Mouse (Mus musculus): ENCODE results near the gene Rab11fip3. TPM values are rescaled to one million over a fixed set of nuclear protein-coding genes. Genes with fewer than 3 reads are reported as not detected.
A peak's percentile ranks its signal among the peaks of the same experiment; 100 is the strongest.

The Rab11fip3 gene
- polyA plus RNA-seq, 1 experiment from 2014 or later, result 31.0 TPM

- peak overlapping the region; percentile 97 for H3K4me2 ChIP-seq
- H3K36me3 ChIP-seq, result no peaks in the 10 kb centered on the region
- no peak overlapping the region for H3K27ac ChIP-seq (replicated peaks)
- 0 out of 2 replicates have a peak, but pooled peaks cover 3% of the 10 kb centered on the region for H3K27me3 ChIP-seq
- H3K4me1 ChIP-seq (replicated peaks), result peaks cover 40% of the 10 kb centered on the region
- H3K4me3 ChIP-seq, result peak overlapping the region; percentile 79
- ATAC-seq (ENCODE audit: low FRiP score, low read depth), result no peak
- H3K9me3 ChIP-seq, result no peaks in the 10 kb centered on the region
- WGBS, result 39% methylated on average over 6 of the region's 6 CpGs
- peak overlapping the region; percentile 94; the same call in 1 of the 2 replicates for H3K9ac ChIP-seq
Measured at GRCm38 (mm10) chr17:26070136-26070535, 781 bp upstream of the Rab11fip3 start.

GRCm38 (mm10) chr17:26068024-26068830, 1.1 kb downstream of the Rab11fip3 start:
- peak; percentile 12; the same call in 1 of the 2 replicates for ATAC-seq (ENCODE audit: low FRiP score, low read depth)
- Histone ChIP-seq H3K9me3 (no peaks in the 10 kb centered on the region), H3K27me3 (0 out of 2 replicates have a peak, but pooled peaks cover 3% of the 10 kb centered on the region), H3K4me2 (peak overlapping the region; percentile 97), H3K4me1 (replicated peaks) (peaks cover 59% of the 10 kb centered on the region), H3K9ac (peak overlapping the region; percentile 94), H3K36me3 (0 out of 2 replicates have a peak, but pooled peaks cover 4% of the 10 kb centered on the region), H3K27ac (replicated peaks) (peak overlapping the region; percentile 96), H3K4me3 (peak overlapping the region; percentile 79)
- under 1% methylated on average over 44 of the region's 44 CpGs for WGBS

GRCm38 (mm10) chr17:26066488-26067020, 2.8 kb downstream of the Rab11fip3 start:
- H3K36me3 ChIP-seq, result 0 out of 2 replicates have a peak, but pooled peaks cover 4% of the 10 kb centered on the region
- H3K27me3 ChIP-seq, result 0 out of 2 replicates have a peak, but pooled peaks cover 3% of the 10 kb centered on the region
- ATAC-seq (ENCODE audit: low FRiP score, low read depth), result no peak
- no peaks in the 10 kb centered on the region for H3K9me3 ChIP-seq
- no peak overlapping the region for H3K27ac ChIP-seq (replicated peaks)
- H3K4me2 ChIP-seq, result peak overlapping the region; percentile 97
- WGBS, result 87% methylated on average over 7 of the region's 7 CpGs
- H3K9ac ChIP-seq, result 0 out of 2 replicates have a peak overlapping the region, but pooled peaks have one; percentile 94
- H3K4me1 ChIP-seq (replicated peaks), result peaks cover 74% of the 10 kb centered on the region
- peak overlapping the region; percentile 79 for H3K4me3 ChIP-seq

GRCm38 (mm10) chr17:26064916-26065315, 4.4 kb downstream of the Rab11fip3 start:
- Histone ChIP-seq H3K4me1 (replicated peaks) (peaks cover 82% of the 10 kb centered on the region), H3K27ac (replicated peaks) (no peak overlapping the region), H3K27me3 (no peaks in the 10 kb centered on the region), H3K4me2 (peak overlapping the region; percentile 97), H3K9me3 (no peaks in the 10 kb centered on the region), H3K4me3 (peak overlapping the region; percentile 1; the same call in 1 of the 2 replicates), H3K36me3 (0 out of 2 replicates have a peak, but pooled peaks cover 4% of the 10 kb centered on the region), H3K9ac (peak overlapping the region; percentile 5; the same call in 1 of the 2 replicates)
- 53% methylated on average over 6 of the region's 6 CpGs for WGBS
- no peak for ATAC-seq (ENCODE audit: low FRiP score, low read depth)

- H3K4me3 ChIP-seq, result no peak overlapping the region
- no peak for ATAC-seq (ENCODE audit: low FRiP score, low read depth)
- H3K9me3 ChIP-seq, result no peaks in the 10 kb centered on the region
- H3K9ac ChIP-seq, result no peak overlapping the region
- peaks cover 33% of the 10 kb centered on the region for H3K4me1 ChIP-seq (replicated peaks)
- 0 out of 2 replicates have a peak, but pooled peaks cover 15% of the 10 kb centered on the region for H3K36me3 ChIP-seq
- no peak overlapping the region for H3K4me2 ChIP-seq
- H3K27ac ChIP-seq (replicated peaks), result no peak overlapping the region
- WGBS, result 90% methylated on average over 9 of the region's 9 CpGs
- H3K27me3 ChIP-seq, result no peaks in the 10 kb centered on the region
Measured at GRCm38 (mm10) chr17:26057787-26058567, 11.4 kb downstream of the Rab11fip3 start.

GRCm38 (mm10) chr17:26057278-26057677, 12.1 kb downstream of the Rab11fip3 start:
- Histone ChIP-seq H3K9ac (no peak overlapping the region), H3K9me3 (no peaks in the 10 kb centered on the region), H3K36me3 (0 out of 2 replicates have a peak, but pooled peaks cover 15% of the 10 kb centered on the region), H3K4me2 (no peak overlapping the region), H3K27me3 (no peaks in the 10 kb centered on the region), H3K4me1 (replicated peaks) (peaks cover 26% of the 10 kb centered on the region), H3K27ac (replicated peaks) (no peak overlapping the region), H3K4me3 (no peak overlapping the region)
- no peak for ATAC-seq (ENCODE audit: low FRiP score, low read depth)
- 94% methylated on average over 8 of the region's 8 CpGs for WGBS

- H3K27me3 ChIP-seq, result no peaks in the 10 kb centered on the region
- 54% methylated on average over 6 of the region's 6 CpGs for WGBS
- 0 out of 2 replicates have a peak, but pooled peaks cover 15% of the 10 kb centered on the region for H3K36me3 ChIP-seq
- H3K27ac ChIP-seq (replicated peaks), result no peak overlapping the region
- no peaks in the 10 kb centered on the region for H3K9me3 ChIP-seq
- H3K4me3 ChIP-seq, result no peak overlapping the region
- H3K4me2 ChIP-seq, result no peak overlapping the region
- H3K4me1 ChIP-seq (replicated peaks), result peaks cover 10% of the 10 kb centered on the region; the same call in 1 of the 2 replicates
- H3K9ac ChIP-seq, result no peak overlapping the region
- ATAC-seq (ENCODE audit: low FRiP score, low read depth), result no peak
Measured at GRCm38 (mm10) chr17:26055164-26055563, 14.2 kb downstream of the Rab11fip3 start.

- 0 out of 2 replicates have a peak, but pooled peaks cover 8% of the 10 kb centered on the region for H3K4me1 ChIP-seq (replicated peaks)
- ATAC-seq (ENCODE audit: low FRiP score, low read depth), result no peak
- H3K4me3 ChIP-seq, result no peak overlapping the region
- no peaks in the 10 kb centered on the region for H3K9me3 ChIP-seq
- H3K36me3 ChIP-seq, result 0 out of 2 replicates have a peak, but pooled peaks cover 13% of the 10 kb centered on the region
- no peak overlapping the region for H3K9ac ChIP-seq
- H3K27ac ChIP-seq (replicated peaks), result no peak overlapping the region
- no peak overlapping the region for H3K4me2 ChIP-seq
- no peaks in the 10 kb centered on the region for H3K27me3 ChIP-seq
- 77% methylated on average over 17 of the region's 17 CpGs for WGBS
Measured at GRCm38 (mm10) chr17:26054133-26054845, 15.1 kb downstream of the Rab11fip3 start.

- Histone ChIP-seq H3K4me1 (replicated peaks) (0 out of 2 replicates have a peak, but pooled peaks cover 8% of the 10 kb centered on the region), H3K27ac (replicated peaks) (no peak overlapping the region), H3K27me3 (no peaks in the 10 kb centered on the region), H3K36me3 (0 out of 2 replicates have a peak, but pooled peaks cover 7% of the 10 kb centered on the region), H3K9ac (no peak overlapping the region), H3K9me3 (no peaks in the 10 kb centered on the region), H3K4me2 (no peak overlapping the region), H3K4me3 (no peak overlapping the region)
- 89% methylated on average over 4 of the region's 4 CpGs for WGBS
- ATAC-seq (ENCODE audit: low FRiP score, low read depth), result no peak
Measured at GRCm38 (mm10) chr17:26052706-26053105, 16.6 kb downstream of the Rab11fip3 start.

GRCm38 (mm10) chr17:26052074-26052473, 17.3 kb downstream of the Rab11fip3 start:
- 93% methylated on average over 4 of the region's 4 CpGs for WGBS
- no peak overlapping the region for H3K4me2 ChIP-seq
- H3K27me3 ChIP-seq, result no peaks in the 10 kb centered on the region
- no peak for ATAC-seq (ENCODE audit: low FRiP score, low read depth)
- H3K27ac ChIP-seq (replicated peaks), result no peak overlapping the region
- 0 out of 2 replicates have a peak, but pooled peaks cover 4% of the 10 kb centered on the region for H3K36me3 ChIP-seq
- H3K4me1 ChIP-seq (replicated peaks), result peaks cover 11% of the 10 kb centered on the region; the same call in 1 of the 2 replicates
- H3K9ac ChIP-seq, result no peak overlapping the region
- no peaks in the 10 kb centered on the region for H3K9me3 ChIP-seq
- no peak overlapping the region for H3K4me3 ChIP-seq

GRCm38 (mm10) chr17:26048118-26048517, 21.2 kb downstream of the Rab11fip3 start:
- Histone ChIP-seq H3K9me3 (no peaks in the 10 kb centered on the region), H3K27ac (replicated peaks) (no peak overlapping the region), H3K4me3 (no peak overlapping the region), H3K4me2 (no peak overlapping the region), H3K27me3 (no peaks in the 10 kb centered on the region), H3K9ac (no peak overlapping the region), H3K36me3 (no peaks in the 10 kb centered on the region), H3K4me1 (replicated peaks) (peaks cover 33% of the 10 kb centered on the region)
- no peak for ATAC-seq (ENCODE audit: low FRiP score, low read depth)
- 88% methylated on average over 8 of the region's 8 CpGs for WGBS

All from hindbrain, embryonic 15.5 days (tissue).